Mouse (Mus musculus): ENCODE results near the gene Ift81.

Ift81 gene

DNA sequence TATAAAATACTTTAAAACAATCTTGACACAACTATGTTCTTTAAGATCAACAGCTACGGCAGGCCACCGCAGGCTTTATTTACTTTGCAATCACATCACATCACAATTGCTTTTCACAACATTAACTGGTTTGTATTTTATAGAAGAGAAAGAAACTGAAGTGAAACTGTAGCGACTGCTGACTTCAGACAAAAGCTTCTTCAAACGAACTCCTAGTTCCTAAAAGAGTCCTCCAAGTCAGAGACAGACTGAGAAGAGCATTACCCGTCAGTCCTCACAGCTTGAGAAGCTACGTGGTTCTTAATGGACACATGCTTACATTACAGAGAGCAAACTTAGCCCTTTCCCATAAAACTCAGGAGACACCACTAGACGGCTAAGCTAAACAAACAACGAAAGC, 63.9 kb downstream of the Ift81 start:
- no peak for DNase-seq (ENCODE audit: extremely low spot score, low read depth, low spot score)

DNA sequence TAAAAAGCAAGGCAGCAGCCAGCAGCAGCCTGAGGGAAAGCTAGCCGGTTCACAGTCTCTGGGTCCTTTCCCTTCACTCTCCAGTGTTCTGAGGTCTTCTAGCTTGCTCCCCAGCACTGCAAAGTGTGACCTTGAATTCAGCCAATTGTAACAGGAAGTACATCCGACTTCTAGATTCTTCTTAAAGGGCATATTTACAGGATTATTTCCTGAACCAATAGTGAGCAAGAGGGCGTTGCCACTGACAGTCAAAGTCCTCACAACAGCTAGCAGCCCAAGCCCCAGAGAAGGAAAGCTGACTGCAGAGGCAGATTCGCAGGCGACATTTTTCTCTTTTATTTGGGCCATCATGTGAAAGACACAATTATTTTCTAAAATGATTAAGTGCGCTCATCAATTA, 65.6 kb downstream of the Ift81 start:
- no peak for DNase-seq (ENCODE audit: extremely low spot score, low read depth, low spot score)

DNA sequence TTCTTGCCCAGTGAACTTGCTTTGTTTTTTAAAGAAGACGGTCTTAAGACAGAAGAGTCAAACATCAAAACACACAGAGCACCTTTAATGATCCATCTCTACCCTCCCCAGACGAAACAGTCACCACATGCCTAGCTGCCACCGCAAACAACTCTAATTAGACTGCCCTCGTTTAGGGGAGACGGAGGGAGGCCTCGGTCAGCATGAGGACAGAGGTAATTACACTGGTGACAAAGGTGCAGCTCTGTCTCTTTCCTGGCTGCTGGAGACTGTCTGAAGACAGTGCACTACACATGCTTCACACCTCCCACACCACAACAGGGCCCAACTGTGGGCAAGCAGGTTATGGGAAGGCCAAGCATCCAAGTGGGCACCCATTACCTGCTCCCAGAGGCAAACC, 66.5 kb downstream of the Ift81 start:
- no peak for DNase-seq (ENCODE audit: extremely low spot score, low read depth, low spot score)

DNA sequence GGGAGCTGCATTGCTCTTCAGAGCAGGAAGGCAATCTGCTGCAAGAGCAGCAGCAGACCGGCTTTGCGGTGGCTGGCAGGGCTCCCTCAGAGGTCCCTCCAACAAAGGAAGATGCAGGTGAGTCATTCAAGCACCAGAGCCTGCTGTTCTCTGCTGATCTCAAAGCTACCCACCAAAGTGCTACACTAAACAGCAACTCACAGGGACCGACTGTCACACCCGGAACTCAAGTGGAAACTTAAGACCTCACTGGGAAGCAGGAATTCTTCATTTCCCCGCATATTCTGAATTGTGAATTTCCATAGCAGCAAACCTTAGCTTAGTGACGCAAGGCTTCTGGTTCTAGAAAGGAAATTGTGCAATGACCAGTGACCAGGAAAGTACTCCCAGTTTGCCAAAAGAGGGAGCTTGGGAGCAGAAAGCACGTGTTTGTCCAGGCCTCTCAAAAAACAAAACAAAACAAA, 67.0 kb downstream of the Ift81 start:
- no peak for DNase-seq (ENCODE audit: extremely low spot score, low read depth, low spot score)

DNA sequence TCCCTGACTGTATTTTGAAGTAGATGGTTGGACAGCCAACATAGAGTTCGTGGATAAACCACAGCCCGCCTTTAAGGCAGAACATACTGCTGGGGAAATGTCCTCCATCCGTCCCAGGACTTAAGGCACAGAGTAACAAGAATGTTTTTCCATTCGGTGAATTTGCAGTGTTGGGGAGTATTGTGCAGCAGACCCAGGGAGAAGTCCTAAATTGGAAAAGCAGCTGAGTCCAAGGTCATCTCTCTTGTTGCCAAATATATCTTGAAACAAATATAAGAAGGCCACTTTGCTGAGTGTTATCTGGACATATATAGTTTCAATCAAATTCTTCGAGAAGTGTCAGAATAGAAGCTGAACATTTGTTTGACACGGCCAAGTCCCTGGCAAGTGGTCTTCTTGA, 70.9 kb downstream of the Ift81 start:
- DNase-seq (ENCODE audit: extremely low spot score, low read depth, low spot score): no peak

DNA sequence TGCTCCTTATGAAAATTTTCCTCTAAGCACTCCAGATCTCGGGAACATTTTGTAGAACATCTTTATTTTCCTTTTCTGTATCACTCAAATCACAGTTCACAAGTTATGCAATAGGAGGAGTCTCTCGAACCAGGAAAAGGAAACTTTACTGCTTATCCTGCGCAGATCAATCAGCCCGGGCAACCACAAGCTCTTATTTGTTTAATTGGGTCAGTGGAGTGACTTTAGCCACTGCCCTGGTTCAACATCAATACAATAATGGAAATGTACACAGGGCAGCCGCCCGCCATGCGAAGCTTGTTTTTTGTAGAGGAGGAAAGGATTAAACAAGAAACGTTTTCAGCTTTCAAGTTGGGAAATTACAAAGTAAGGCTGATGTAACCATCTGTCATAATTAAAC, 72.4 kb downstream of the Ift81 start:
- DNase-seq (ENCODE audit: extremely low spot score, low read depth, low spot score): no peak

DNA sequence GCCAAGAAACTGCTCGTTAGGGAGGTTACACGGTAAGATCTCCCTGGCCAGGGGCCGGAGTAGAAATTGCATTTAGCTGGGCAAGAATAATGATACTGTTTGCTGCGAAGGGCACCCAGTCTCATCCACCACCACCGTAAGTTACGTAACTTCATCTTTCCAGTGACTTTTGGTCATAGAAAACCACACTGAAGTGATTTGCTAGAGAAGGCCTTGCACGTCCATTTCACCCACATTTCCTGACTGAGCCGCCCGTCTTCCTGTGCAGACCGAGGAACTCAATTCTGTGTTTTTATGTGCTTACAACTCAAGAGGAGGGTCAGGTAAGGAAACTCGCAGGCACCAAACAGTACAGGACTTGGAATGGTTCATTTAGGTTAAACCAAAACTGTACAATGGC, 76.2 kb downstream of the Ift81 start:
- DNase-seq (ENCODE audit: extremely low spot score, low read depth, low spot score): no peak

DNA sequence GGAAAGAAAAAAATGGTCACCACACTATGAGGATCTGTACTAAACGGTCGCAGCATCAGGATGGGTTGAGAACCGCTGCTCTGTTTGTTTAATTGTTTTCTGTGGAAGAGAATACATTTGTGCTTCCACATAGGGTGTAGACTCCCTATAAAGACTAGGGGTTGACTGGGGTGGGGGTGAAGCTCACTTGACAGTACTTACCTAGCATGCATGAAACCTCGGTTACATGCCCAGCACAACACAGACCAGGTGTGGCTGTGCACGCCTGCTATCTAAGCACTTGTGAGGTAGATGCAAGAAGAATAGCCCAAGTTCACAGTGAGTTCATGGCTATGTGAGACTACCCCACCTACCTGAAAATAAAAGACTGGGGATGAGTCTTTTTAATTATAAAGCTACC, 76.7 kb downstream of the Ift81 start:
- no peak for DNase-seq (ENCODE audit: extremely low spot score, low read depth, low spot score)

DNA sequence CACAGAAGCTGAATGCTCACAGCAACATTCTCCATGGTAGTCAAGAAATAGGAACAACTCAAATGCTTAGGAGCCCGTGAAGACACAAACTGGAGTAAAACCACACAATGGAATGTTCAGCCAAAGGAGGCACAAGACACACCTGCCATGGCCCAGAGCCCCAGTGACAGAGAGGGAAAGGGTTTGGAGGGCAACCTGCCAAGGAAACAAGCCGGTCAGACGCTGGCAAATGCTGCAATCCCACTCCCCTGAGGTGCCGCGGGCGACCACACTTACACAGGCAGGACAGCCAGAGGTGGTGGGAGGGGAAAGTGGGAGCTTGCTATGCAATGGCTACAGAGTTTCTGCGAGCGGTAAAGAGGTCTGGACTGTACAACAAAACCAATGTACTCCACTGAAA, 80.4 kb downstream of the Ift81 start:
- no peak for DNase-seq (ENCODE audit: extremely low spot score, low read depth, low spot score)

DNA sequence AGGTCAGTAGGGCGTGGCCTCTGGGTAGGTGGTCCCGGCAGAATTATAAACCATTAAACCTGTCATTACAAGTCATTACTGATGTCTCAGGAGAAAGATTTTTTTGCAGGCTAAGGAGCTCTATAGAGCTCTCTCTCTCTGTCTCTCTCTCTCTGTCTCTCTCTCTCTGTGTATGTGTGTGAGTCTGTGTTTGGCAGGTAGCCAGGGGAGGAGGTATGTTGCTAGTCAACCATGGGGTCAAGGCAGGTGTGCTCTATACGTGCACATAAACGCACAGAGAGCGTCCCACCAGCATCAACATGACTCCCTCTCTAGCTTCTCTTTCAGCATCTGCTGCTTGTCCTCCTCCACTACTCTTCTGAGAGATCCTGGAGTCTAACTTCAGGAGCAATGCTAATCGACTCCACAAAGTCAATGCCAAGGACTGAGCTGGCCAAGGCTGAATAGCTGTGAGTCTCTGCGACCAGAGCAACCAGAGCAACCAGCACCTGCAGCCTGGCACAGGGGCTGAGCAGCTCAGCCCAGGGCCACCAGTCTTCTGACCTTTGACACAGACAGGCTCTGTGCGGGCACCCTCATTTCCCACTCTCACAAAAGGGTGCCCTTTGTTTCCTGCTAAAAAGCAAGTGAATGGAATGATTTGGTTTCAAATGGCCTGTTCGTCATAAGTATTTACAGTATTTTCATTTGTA, 84.3 kb downstream of the Ift81 start:
- no peak for DNase-seq (ENCODE audit: extremely low spot score, low read depth, low spot score)

DNA sequence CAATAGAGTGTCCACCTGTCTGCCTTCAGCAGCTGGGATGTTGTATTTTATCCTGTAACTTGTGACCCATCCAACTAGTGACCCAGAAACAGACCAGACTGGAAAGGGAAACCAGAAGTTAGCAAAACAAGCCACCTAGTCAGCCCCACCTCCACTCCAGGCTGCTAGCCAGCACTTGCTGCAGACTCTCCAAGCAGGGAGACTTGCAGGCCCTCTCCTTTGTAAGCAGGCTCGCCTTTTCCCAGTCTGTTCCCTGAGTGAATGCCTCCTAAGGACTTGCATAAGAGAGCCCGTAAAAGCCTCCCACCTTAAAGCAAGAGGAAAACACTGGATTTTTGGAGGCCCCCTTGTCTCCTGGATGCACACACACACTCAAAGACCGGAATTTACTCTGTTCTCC, 85.0 kb downstream of the Ift81 start:
- no peak for DNase-seq (ENCODE audit: extremely low spot score, low read depth, low spot score)

DNA sequence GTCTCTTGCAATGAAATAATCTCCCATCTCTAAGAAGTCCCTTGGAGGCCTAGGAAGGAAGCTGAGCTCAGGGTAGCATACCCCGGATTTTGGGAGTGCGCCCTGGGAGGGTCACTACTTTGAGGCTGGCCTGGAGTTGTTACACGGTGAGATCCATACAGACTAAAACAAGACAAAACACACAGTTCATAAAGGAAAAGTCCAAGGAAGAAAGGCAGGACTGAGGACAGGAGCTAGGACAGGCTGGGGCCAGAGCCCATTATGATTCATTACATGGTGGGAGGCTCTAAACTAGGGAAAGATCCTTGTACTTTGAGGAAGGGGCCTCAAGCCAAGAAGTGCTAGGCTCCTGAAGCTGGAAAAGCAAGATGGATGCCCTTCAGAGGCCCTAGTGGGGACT, 85.7 kb downstream of the Ift81 start:
- no peak for DNase-seq (ENCODE audit: extremely low spot score, low read depth, low spot score)

DNA sequence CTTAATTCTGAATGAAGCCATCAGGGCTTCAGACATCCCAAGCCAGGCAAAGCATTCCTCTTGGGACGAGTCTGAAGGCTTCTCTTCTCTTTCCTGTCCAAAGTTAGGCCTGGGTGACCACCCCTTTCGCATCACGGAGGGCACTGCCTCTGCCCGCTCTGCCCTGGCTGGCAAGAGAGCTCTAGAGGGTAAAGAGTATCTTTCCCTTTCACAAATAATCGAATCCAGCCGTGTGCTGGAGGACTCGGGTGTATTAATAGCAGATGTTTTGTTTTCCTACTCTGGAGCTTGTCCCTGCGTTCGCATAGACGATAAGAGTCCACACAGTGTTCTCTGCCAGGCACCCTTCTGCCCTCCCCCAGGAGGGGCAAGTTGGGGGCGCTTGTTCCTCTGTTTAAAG, 86.6 kb downstream of the Ift81 start:
- no peak for DNase-seq (ENCODE audit: extremely low spot score, low read depth, low spot score)

DNA sequence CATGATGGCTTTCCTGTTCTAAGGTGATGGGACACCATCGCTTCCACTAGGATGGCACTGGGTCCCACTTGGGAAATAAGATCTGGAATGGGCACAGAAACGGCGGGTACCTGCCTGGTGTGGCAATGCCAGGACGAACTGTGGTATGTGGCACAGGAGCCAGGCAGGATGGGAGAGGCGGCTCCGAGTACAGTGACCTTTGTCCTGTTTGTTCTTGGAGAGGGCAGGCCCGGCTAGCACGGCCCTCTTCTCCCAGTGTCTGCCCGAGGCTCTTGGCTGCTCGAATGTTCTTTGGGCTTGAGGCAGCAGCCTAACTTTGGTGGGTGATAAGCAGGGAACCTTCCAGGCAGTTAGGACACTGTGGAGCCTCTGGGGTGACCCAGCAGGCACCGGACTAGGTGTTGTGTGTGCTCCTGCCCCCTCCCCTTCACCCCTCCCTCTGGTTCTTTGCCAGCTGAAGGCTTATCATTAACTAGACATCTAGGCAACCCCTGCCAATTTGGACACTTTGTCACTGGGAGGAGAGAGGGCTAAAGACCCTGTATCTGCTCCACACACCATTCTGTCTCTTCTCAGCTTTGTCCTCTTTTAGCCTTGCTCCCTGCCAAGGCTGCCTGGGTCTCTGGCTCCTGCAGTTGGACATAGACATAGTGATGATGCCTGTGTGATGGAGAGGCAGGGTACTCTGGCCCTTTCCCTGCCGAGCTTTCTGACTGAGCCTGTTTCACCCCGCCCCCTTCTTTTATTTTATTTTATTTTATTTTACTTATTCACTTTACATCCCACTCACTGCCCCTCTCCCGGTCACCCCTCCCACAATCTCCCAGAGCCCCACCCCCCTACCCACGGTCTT, 87.2 kb downstream of the Ift81 start:
- DNase-seq (ENCODE audit: extremely low spot score, low read depth, low spot score): no peak

DNA sequence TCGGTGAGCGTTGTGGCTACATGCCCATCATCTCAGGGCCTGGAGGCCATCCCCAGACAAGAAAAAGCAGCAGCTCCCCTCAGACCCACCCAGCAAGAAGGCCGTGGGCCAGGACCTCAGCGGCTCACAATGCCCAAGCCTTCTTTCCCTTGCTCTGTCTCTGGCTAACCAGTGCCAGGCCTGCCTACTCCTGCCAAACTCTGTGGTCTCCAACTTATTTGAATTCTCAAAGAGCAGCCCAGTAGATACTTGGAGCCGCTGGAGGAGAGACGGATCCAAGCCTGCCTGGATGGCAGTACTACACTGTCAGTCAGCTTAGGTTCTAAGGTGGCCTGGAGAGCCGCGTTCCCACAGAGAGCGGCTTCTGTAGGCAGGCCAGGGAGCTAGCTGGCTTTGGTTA, 87.9 kb downstream of the Ift81 start:
- DNase-seq (ENCODE audit: extremely low spot score, low read depth, low spot score): no peak

DNA sequence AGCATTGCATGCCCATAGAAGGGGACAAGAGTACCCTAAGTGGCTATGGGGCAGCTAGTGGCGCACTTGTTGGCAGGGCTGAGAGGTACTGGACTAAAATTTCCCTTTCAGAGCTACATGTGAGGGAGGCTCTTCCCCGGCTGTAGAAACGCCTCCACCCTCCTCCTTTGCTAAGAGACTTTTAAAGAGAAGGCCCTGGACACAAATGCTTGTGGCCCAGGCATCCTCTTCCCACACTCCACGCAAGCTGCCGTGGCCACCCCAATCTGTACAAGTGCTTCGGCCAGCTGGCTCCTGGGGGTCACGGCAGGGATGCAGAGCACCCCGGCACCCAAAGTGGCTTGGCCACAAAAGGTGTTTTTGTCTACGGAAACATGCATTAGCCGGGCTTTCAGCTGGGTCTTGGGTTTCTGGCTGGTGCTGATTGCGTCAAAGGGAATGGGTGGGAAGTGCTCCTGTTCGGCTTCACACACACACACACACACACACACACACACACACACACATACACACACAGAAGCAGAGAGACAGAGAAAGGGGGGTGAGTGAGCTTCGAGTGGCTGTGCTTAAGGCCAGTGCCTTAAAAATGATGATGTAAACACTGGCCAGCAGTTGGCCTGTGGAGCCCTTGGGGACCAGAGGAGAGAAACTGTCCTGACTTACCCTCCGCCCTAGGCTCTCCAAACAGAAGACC, 88.9 kb downstream of the Ift81 start:
- DNase-seq (ENCODE audit: extremely low spot score, low read depth, low spot score): no peak

DNA sequence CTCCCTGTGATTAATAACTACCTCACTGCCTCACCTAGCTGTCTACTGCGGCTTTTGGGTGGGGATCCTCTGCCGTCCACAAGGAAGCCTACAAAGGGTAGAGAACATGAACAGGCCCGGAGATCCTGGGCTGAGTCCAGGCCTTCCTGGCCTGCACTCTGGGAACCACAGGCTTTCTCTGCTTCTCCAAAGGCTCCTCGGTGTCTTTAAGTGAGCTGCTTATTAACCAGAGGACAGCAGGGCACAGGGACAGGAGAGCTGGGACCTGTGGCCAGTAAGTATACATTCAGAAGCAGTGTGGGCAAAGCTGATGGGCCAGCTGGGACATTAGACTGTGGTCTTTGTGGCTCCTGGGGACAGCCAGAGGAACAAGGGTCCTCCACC, 89.5 kb downstream of the Ift81 start:
- DNase-seq (ENCODE audit: extremely low spot score, low read depth, low spot score): no peak

DNA sequence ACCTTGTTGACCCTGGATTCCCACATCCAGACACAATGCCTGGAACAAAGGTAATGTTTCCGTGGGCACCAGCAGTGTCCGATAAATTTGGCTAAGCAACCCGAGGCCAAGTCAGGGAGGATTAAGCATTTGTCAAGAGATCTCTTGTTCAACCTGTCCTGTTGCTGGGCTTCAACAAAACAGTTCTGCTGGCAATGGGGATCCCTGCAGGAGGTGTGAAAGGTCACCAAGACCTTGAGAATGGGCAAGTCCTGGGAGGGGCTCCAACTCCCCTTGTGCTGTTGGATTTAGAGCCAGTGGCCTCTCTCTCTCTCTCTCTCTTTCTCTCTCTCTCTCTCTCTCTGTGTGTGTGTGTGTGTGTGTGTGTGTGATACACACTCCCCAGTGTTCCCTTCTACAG, 90.1 kb downstream of the Ift81 start:
- DNase-seq (ENCODE audit: extremely low spot score, low read depth, low spot score): no peak

DNA sequence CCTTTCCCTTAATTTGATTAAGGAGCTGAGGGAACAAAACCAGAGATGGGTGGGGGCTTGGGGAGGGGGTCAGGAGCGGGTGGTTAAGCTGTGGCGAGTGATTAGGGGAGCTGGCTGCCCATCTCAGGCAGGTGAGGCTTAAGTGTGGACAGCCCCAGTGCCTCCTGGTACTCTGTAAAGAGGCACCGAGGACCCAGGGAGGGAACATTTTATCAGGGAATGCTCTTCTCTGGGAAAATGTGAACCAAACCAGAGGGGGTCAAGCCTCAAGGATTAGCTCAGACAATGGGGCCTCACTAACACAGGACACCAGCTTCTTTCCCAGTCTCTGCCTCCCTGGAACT, 93.2 kb downstream of the Ift81 start:
- DNase-seq (ENCODE audit: extremely low spot score, low read depth, low spot score): no peak

DNA sequence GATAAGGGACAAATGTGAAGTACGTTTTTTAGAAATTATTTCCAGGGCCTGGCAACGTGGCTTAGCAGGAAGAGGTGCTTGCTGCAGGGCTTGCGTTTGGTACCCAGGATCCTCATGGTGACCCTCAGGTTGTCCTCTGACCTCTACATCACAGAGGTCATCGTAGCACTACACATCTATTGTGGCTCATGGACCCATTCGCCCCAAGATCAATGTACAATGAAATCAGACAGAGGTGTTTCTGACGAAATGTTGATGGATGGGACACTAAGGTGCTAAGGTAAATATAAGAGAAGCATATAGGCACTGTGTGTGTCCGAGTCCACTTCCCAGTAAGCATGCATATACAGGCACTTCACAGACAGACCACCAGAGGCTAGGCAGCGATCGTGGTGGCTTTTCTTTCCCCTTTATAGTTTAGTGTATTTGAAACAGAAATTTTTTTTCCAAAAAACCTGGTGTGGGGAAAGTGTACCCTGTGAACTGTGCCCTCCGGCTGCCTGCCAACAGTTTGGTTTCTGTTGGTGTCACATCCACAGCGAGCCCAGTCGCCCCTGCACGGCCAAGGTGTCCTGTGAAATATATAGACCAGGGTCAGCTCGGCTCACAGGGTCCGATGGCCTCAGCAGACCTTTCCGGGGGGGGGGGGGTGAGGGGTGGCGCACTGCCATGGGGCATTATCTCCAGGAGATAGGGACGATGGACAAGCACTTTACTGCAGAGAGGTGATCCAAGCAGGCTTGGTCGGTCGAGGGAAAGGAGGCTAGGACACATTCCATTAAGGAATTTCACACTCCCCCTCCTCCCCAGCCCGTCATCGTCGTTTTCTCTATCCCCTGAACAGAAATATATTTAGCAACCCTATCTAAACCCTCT, 93.8 kb downstream of the Ift81 start:
- DNase-seq (ENCODE audit: extremely low spot score, low read depth, low spot score): no peak

DNA sequence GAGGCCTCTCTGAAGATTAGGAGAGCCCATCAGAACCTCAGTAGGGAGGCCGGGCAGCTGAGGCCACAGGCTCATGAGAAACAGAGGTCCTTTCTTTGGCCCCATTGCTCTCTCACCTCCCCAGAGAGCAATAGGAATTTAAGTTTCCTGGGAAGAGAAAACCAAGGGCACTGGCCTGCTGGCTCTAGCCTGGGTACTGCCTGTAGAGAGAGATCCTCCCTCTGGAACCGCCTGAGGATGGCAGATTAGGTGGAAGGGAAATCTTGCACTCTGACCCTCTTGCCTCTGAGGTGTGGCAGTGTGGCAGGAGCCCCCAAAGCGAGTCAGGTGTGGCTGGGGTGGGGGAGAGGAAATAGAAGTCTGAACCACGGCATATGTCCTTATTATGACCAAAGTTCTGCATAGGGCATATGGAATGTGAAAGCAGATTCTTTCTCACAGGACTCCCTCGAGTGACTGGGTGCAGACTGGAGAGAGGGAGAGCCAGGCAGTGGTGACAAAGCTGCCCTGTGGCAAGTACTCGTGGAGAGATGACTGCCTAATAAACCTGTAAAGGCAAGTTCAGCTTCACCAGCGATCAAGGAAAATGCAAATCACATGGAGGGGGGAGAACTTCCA, 95.2 kb downstream of the Ift81 start:
- DNase-seq (ENCODE audit: extremely low spot score, low read depth, low spot score): no peak

Data from hindlimb bud, embryonic 11.5 days (tissue).